Mouse (Mus musculus): ENCODE results near the gene Sin3a.

Sin3a gene

GRCm38 (mm10) chr9:57130577-57131433 lies 59.0 kb downstream of the Sin3a start, which contains the start of gene Man2c1:
Gene Man2c1 (plus strand): TSS chr9:57130690.
- peak; percentile 88 for ATAC-seq (ENCODE audit: insufficient number of reproducible peaks, low FRiP score, low TSS enrichment)

- no peak for ATAC-seq (ENCODE audit: insufficient number of reproducible peaks, low FRiP score, low TSS enrichment)
These were observed 65.4 kb downstream of the Sin3a start for GRCm38 (mm10) chr9:57137246-57137645.

GRCm38 (mm10) chr9:57137777-57138176 lies 65.9 kb downstream of the Sin3a start:
- ATAC-seq (ENCODE audit: insufficient number of reproducible peaks, low FRiP score, low TSS enrichment) = no peak

GRCm38 (mm10) chr9:57138507-57138906 lies 66.7 kb downstream of the Sin3a start:
- ATAC-seq (ENCODE audit: insufficient number of reproducible peaks, low FRiP score, low TSS enrichment) = no peak

GRCm38 (mm10) chr9:57139110-57139509 lies 67.3 kb downstream of the Sin3a start:
- no peak for ATAC-seq (ENCODE audit: insufficient number of reproducible peaks, low FRiP score, low TSS enrichment)

GRCm38 (mm10) chr9:57139571-57139970 lies 67.7 kb downstream of the Sin3a start:
- ATAC-seq (ENCODE audit: insufficient number of reproducible peaks, low FRiP score, low TSS enrichment) = no peak

GRCm38 (mm10) chr9:57141417-57142353 lies 69.8 kb downstream of the Sin3a start:
- no peak for ATAC-seq (ENCODE audit: insufficient number of reproducible peaks, low FRiP score, low TSS enrichment)

GRCm38 (mm10) chr9:57143212-57143611 lies 71.4 kb downstream of the Sin3a start:
- no peak for ATAC-seq (ENCODE audit: insufficient number of reproducible peaks, low FRiP score, low TSS enrichment)

- ATAC-seq (ENCODE audit: insufficient number of reproducible peaks, low FRiP score, low TSS enrichment) = no peak
These were observed 73.0 kb downstream of the Sin3a start for GRCm38 (mm10) chr9:57144830-57145229.

GRCm38 (mm10) chr9:57146451-57147066 lies 74.7 kb downstream of the Sin3a start:
- ATAC-seq (ENCODE audit: insufficient number of reproducible peaks, low FRiP score, low TSS enrichment) = no peak

- peak; percentile 26; the same call in 1 of the 2 replicates for ATAC-seq (ENCODE audit: insufficient number of reproducible peaks, low FRiP score, low TSS enrichment)
These were observed 75.6 kb downstream of the Sin3a start for GRCm38 (mm10) chr9:57147205-57148143.

- peak; percentile 80 for ATAC-seq (ENCODE audit: insufficient number of reproducible peaks, low FRiP score, low TSS enrichment)
These were observed 76.5 kb downstream of the Sin3a start, which contains the start of gene Neil1 for GRCm38 (mm10) chr9:57148144-57148878. Gene Neil1 (minus strand): TSS chr9:57148305.

- no peak for ATAC-seq (ENCODE audit: insufficient number of reproducible peaks, low FRiP score, low TSS enrichment)
These were observed 77.2 kb downstream of the Sin3a start for GRCm38 (mm10) chr9:57149021-57149420.

GRCm38 (mm10) chr9:57150192-57150591 lies 78.4 kb downstream of the Sin3a start:
- ATAC-seq (ENCODE audit: insufficient number of reproducible peaks, low FRiP score, low TSS enrichment) = no peak

GRCm38 (mm10) chr9:57152331-57152730 lies 80.5 kb downstream of the Sin3a start:
- no peak for ATAC-seq (ENCODE audit: insufficient number of reproducible peaks, low FRiP score, low TSS enrichment)

- ATAC-seq (ENCODE audit: insufficient number of reproducible peaks, low FRiP score, low TSS enrichment) = no peak
These were observed 84.5 kb downstream of the Sin3a start for GRCm38 (mm10) chr9:57156383-57156782.

- ATAC-seq (ENCODE audit: insufficient number of reproducible peaks, low FRiP score, low TSS enrichment) = no peak
These were observed 85.0 kb downstream of the Sin3a start for GRCm38 (mm10) chr9:57156823-57157222.

GRCm38 (mm10) chr9:57157499-57157898 lies 85.7 kb downstream of the Sin3a start:
- ATAC-seq (ENCODE audit: insufficient number of reproducible peaks, low FRiP score, low TSS enrichment) = no peak

- peak; percentile 84 for ATAC-seq (ENCODE audit: insufficient number of reproducible peaks, low FRiP score, low TSS enrichment)
These were observed 86.2 kb downstream of the Sin3a start, which contains the start of gene Commd4 for GRCm38 (mm10) chr9:57158013-57158470. Gene Commd4 (minus strand): TSS chr9:57158331.

Measured in cerebellum, adult (tissue).